Mouse (Mus musculus): Measurements from ENCODE around the gene Ccdc97.

DNA sequence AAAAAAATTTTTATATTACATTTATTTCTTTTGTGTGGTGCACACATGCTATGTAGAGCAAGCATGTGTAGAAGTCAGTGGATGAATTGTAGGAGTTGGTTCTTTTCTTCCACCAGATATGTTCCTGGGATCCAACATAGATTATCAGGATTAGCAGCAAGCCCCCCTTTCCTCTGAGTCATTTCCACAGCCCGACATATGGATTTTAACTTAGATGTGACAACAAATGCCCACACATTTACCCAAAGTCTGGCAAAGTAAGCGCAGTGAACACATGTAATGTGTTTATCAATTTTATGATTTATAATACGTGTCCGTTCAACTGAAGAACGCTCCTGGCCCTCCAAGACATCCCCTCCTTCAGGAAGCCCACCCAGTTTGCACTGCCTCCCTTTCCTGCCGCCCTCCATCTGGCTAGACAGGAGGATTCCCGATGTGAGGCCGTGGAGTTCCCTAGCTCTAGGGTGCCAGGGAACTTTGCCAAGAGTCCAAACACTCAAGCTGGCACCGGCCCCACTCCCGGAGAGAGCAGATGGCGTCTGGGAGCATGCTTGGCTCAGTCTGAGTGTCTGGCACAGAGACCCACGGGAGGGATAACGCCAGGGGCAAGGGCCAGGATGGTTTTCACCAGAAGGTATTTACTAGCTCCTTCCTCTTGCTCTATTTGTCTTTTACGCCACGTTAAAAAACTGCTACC lies 42.7 kb downstream of the Ccdc97 start:
- TF ChIP-seq CTCF (IDR thresholded peaks at IDR 0.05; ENCODE audit: low read depth, low read length), result no peak
- no peak for TF ChIP-seq POLR2A (IDR thresholded peaks at IDR 0.05; ENCODE audit: extremely low read depth, insufficient read depth, low read length)

All from liver, adult 2 months (tissue).